In genomic region chr9:69488972-69489371, GRCm38 (mm10) we compare ENCODE assay signal across 9 mouse cellular contexts. TPM values are rescaled to one million over a fixed set of nuclear protein-coding genes. Genes with fewer than 3 reads are reported as not detected.
DNase-seq lines count a peak whose midpoint lies in the region; ATAC-seq and TF ChIP-seq lines count a peak whose summit lies in the region.
"Had no signal": no experiment of that assay in that cellular context is flagged by ENCODE, and none has a peak within 500 bp of the region (broad histone marks: within the 10 kb centered on the region; RNA-seq: fewer than 3 reads in every experiment).

No protein-coding gene starts in this region.

- H3K9ac ChIP-seq in forebrain, embryonic 12.5 days, result no peak overlapping the region
- no peak overlapping the region for H3K9ac ChIP-seq in hindbrain, embryonic 11.5 days (ENCODE audit: low read depth, low read length)
- H3K9ac ChIP-seq: limb, embryonic 15.5 days had no signal

- no peak overlapping the region for H3K4me2 ChIP-seq in forebrain, embryonic 12.5 days
- no peak overlapping the region for H3K4me2 ChIP-seq in hindbrain, embryonic 11.5 days (replicated peaks; ENCODE audit: low read depth, low read length)
- H3K4me2 ChIP-seq: limb, embryonic 15.5 days had no signal

- H3K27ac ChIP-seq in forebrain, embryonic 10.5 days, result peak overlapping the region; percentile 8; the same call in 1 of the 2 replicates
- no peak overlapping the region for H3K27ac ChIP-seq in forebrain, embryonic 12.5 days
- H3K27ac ChIP-seq in hindbrain, embryonic 11.5 days (ENCODE audit: low read depth, low read length), result no peak overlapping the region
- H3K27ac ChIP-seq in small intestine, adult 2 months (ENCODE audit: insufficient read depth, low read depth, low read length), result no peak overlapping the region
- H3K27ac ChIP-seq: limb, embryonic 15.5 days had no signal

- ATAC-seq in forebrain, embryonic 12.5 days (ENCODE audit: low FRiP score), result no peak
- no peak for ATAC-seq in hindbrain, embryonic 11.5 days (ENCODE audit: low FRiP score)

- TF ChIP-seq CTCF in small intestine, adult 2 months (IDR thresholded peaks at IDR 0.05; ENCODE audit: extremely low read depth, insufficient read length, insufficient replicate concordance, low read depth, low read length), result peak; percentile 28; the same call in 1 of the 2 replicates

- H3K4me1 ChIP-seq in forebrain, embryonic 10.5 days, result peaks cover 13% of the 10 kb centered on the region
- peaks cover 15% of the 10 kb centered on the region for H3K4me1 ChIP-seq in forebrain, embryonic 12.5 days
- H3K4me1 ChIP-seq in hindbrain, embryonic 11.5 days (replicated peaks; ENCODE audit: control insufficient read depth, insufficient read depth, low read length), result no peaks in the 10 kb centered on the region
- no peaks in the 10 kb centered on the region; the same call in 1 of the 2 replicates for H3K4me1 ChIP-seq in small intestine, adult 2 months (ENCODE audit: control insufficient read depth, insufficient read depth, insufficient read length, low read length)
- H3K4me1 ChIP-seq: limb, embryonic 15.5 days had no signal

- no peak for TF ChIP-seq POLR2A in small intestine, adult 2 months (IDR thresholded peaks at IDR 0.05; ENCODE audit: low read depth, low read length)

- 12% methylated on average over 5 of the region's 5 CpGs for WGBS in forebrain, embryonic 10.5 days
- 9% methylated on average over 5 of the region's 5 CpGs for WGBS in forebrain, embryonic 12.5 days
- WGBS in hindbrain, embryonic 11.5 days, result 20% methylated on average over 5 of the region's 5 CpGs
- 71% methylated on average over 5 of the region's 5 CpGs for WGBS in small intestine, adult 2 months

- peaks cover 5% of the 10 kb centered on the region for H3K27me3 ChIP-seq in forebrain, embryonic 10.5 days (ENCODE audit: poor library complexity, severe bottlenecking)
- peaks cover 15% of the 10 kb centered on the region for H3K27me3 ChIP-seq in forebrain, embryonic 12.5 days
- H3K27me3 ChIP-seq in hindbrain, embryonic 11.5 days (ENCODE audit: control insufficient read depth, insufficient read depth, low read length), result no peaks in the 10 kb centered on the region
- no peaks in the 10 kb centered on the region for H3K27me3 ChIP-seq in small intestine, adult 2 months (ENCODE audit: control insufficient read depth, insufficient read depth, low read length)
- H3K27me3 ChIP-seq: limb, embryonic 15.5 days had no signal

- no peak for DNase-seq in forebrain, embryonic 10.5 days (ENCODE audit: extremely low spot score, low spot score)
- DNase-seq in right cerebral cortex, postnatal 4 days, result peak; percentile 34
- DNase-seq in right cerebral cortex, postnatal 14 days, result no peak
- peak; percentile 48 for DNase-seq in hindbrain, embryonic 11.5 days (ENCODE audit: low spot score)
- DNase-seq in urinary bladder, postnatal 4 days (ENCODE audit: low spot score in 2 of 2), result no peak
- DNase-seq in layer of hippocampus, adult 8-10 months (ENCODE audit: low spot score in 2 of 2), result no peak

- H3K36me3 ChIP-seq in forebrain, embryonic 10.5 days (replicated peaks), result no peaks in the 10 kb centered on the region; the same call in 1 of the 2 replicates
- H3K36me3 ChIP-seq in forebrain, embryonic 12.5 days (replicated peaks), result no peaks in the 10 kb centered on the region
- no peaks in the 10 kb centered on the region for H3K36me3 ChIP-seq in hindbrain, embryonic 11.5 days (ENCODE audit: control insufficient read depth, insufficient read depth, low read length)
- peaks cover 89% of the 10 kb centered on the region for H3K36me3 ChIP-seq in small intestine, adult 2 months (ENCODE audit: control insufficient read depth, insufficient read depth, low read length)

- H3K4me3 ChIP-seq in forebrain, embryonic 10.5 days, result no peak overlapping the region
- H3K4me3 ChIP-seq in forebrain, embryonic 12.5 days (replicated peaks), result no peak overlapping the region
- H3K4me3 ChIP-seq in hindbrain, embryonic 11.5 days (ENCODE audit: low read depth, low read length), result no peak overlapping the region
- no peak overlapping the region for H3K4me3 ChIP-seq in small intestine, adult 2 months (ENCODE audit: low read depth, low read length)
- H3K4me3 ChIP-seq: limb, embryonic 15.5 days had no signal

- H3K9me3 ChIP-seq in forebrain, embryonic 10.5 days, result peaks cover 8% of the 10 kb centered on the region; the same call in 1 of the 2 replicates
- no peaks in the 10 kb centered on the region for H3K9me3 ChIP-seq in forebrain, embryonic 12.5 days
- no peaks in the 10 kb centered on the region for H3K9me3 ChIP-seq in hindbrain, embryonic 11.5 days (ENCODE audit: control insufficient read depth, low read length)
- H3K9me3 ChIP-seq: limb, embryonic 15.5 days had no signal

RNA-seq across cellular contexts. Expression of gene Anxa2, which starts 35.6 kb away (rescaled TPM):
- polyA plus RNA-seq in forebrain, embryonic 10.5 days (2016; fragmentation: Nextera tagmentation; extraction: Ambion mirVana), result 91.9 and 100 TPM in 2 replicates
- 114 and 160 TPM in 2 replicates for polyA plus RNA-seq in forebrain, embryonic 12.5 days (2016; fragmentation: Nextera tagmentation; extraction: Ambion mirVana)
- 243 and 282 TPM in 2 replicates for polyA plus RNA-seq in hindbrain, embryonic 11.5 days (2014; fragmentation: Nextera tagmentation; extraction: Ambion mirVana)
- polyA plus RNA-seq in small intestine, adult 2 months (2012; rRNA removed), result 269 and 791 TPM in 2 replicates
- 10 to 100 TPM; 12.0 to 19.0 (median 15.6) TPM for total RNA-seq in layer of hippocampus, adult 8-10 months (2022)

Comparison
In these comparisons a context has a peak if more than half of its experiments do, and no peak if none do; other contexts are left out.
1. DNase-seq: peak in right cerebral cortex, postnatal 4 days (single experiment) and hindbrain, embryonic 11.5 days (single experiment); none in forebrain, embryonic 10.5 days (single experiment), right cerebral cortex, postnatal 14 days (single experiment), urinary bladder, postnatal 4 days (0 of 2) and layer of hippocampus, adult 8-10 months (0 of 2).